Mouse (Mus musculus) urinary bladder, postnatal 4 days (tissue): ENCODE results near the gene Gtf3c5.

Experiments used
- DNase-seq, 2 experiments: peaks; one replicate each; pipeline ENCODE4 v3.0.0; 2021 to 2022; ENCODE audit warnings: low spot score in 2 of 2

Gtf3c5 gene

GRCm38 (mm10) chr2:28607341-28608165, 24.0 kb upstream of the Gtf3c5 start:
- no peak for DNase-seq

GRCm38 (mm10) chr2:28606601-28607340, 23.2 kb upstream of the Gtf3c5 start:
- no peak for DNase-seq

GRCm38 (mm10) chr2:28605789-28606541, 22.4 kb upstream of the Gtf3c5 start:
- no peak for DNase-seq

- DNase-seq, result no peak
Observed at GRCm38 (mm10) chr2:28603542-28603941, 20.0 kb upstream of the Gtf3c5 start.

- no peak for DNase-seq
Observed at GRCm38 (mm10) chr2:28601720-28602590, 18.4 kb upstream of the Gtf3c5 start.

- no peak for DNase-seq
Observed at GRCm38 (mm10) chr2:28599569-28599900, 16.0 kb upstream of the Gtf3c5 start.

- no peak for DNase-seq
Observed at GRCm38 (mm10) chr2:28598692-28599568, 15.4 kb upstream of the Gtf3c5 start.

GRCm38 (mm10) chr2:28597733-28598547, 14.4 kb upstream of the Gtf3c5 start:
- DNase-seq, result no peak

GRCm38 (mm10) chr2:28596998-28597397, 13.4 kb upstream of the Gtf3c5 start:
- DNase-seq, result no peak

- no peak for DNase-seq
Observed at GRCm38 (mm10) chr2:28596021-28596420, 12.5 kb upstream of the Gtf3c5 start.

- peak in 1 of 2 experiments; percentile 76 for DNase-seq
Observed at GRCm38 (mm10) chr2:28592809-28593208, 9.3 kb upstream of the Gtf3c5 start.

- no peak for DNase-seq
Observed at GRCm38 (mm10) chr2:28591479-28591878, 7.9 kb upstream of the Gtf3c5 start.

GRCm38 (mm10) chr2:28588574-28588973, 5.0 kb upstream of the Gtf3c5 start:
- no peak for DNase-seq

- DNase-seq, result no peak
Observed at GRCm38 (mm10) chr2:28585730-28586129, 2.2 kb upstream of the Gtf3c5 start.

GRCm38 (mm10) chr2:28585043-28585571, 1.6 kb upstream of the Gtf3c5 start:
- DNase-seq, result peak; percentile 52 to 69

- peak; percentile 83 to 88 for DNase-seq
Observed at GRCm38 (mm10) chr2:28582647-28583353, 751 bp downstream of the Gtf3c5 start.

GRCm38 (mm10) chr2:28578003-28578402, 5.5 kb downstream of the Gtf3c5 start:
- no peak for DNase-seq

GRCm38 (mm10) chr2:28576815-28577214, 6.7 kb downstream of the Gtf3c5 start:
- DNase-seq, result no peak

GRCm38 (mm10) chr2:28575341-28575740, 8.2 kb downstream of the Gtf3c5 start:
- DNase-seq, result no peak
